Mouse (Mus musculus) induced T-regulatory cell, adult 2 months (primary cell): ENCODE results near the gene Gfy.

ENCODE experiments used
- DNase-seq: peaks from one replicate; pipeline ENCODE4 v3.0.0-alpha.2; 2012; ENCODE audit warnings: low read depth

The Gfy gene

DNA sequence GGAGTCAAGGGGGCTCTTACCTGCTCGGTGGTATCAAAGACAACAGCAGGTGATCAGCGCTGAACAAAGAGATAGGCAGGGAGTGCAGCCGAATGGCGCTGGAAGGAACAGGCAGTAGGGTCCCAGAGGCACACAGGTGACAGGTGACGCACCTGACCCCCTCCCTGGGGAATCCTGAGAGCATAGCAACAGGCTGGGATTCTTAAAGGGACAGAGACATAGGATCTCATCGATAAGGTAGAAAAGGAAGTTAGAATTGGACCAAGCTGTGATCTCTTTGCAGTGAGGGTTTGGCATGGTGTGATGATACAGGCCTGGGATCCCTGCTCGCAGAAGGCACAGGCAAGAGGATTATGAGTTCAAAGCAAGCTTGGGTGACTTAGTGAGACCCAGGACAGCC is at the start of gene Gfy:
Gene Gfy (minus strand): TSS at position 101 of the 400 bp plus-strand sequence.
- no peak for DNase-seq

- DNase-seq = no peak
Measured at GRCm38 (mm10) chr7:45229046-45229445, 49.7 kb upstream of the Gfy start.

- DNase-seq = no peak
Measured at GRCm38 (mm10) chr7:45228548-45228947, 49.2 kb upstream of the Gfy start.

DNA sequence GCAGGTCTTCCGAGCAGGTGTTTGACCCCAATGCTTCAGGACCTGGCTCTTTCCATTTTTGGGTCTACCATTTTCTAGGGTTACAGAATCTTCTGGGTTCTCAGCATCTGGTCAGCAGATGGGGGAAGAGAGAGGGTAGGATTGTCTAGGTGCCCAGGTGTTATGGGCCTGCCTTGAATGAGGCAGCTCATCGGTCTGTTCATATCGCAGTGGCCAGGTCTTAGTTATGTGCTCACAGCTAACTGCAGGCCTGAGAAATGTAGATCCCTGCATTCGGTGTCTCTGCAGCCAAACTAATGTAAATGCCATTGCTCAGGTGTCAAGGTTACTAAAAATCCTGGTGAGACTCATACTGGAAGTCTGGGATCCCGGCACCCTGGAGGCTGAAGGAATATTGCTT is 47.1 kb upstream of the Gfy start:
- no peak for DNase-seq

GRCm38 (mm10) chr7:45224826-45225225 is 45.5 kb upstream of the Gfy start:
- DNase-seq = no peak

- DNase-seq = no peak
Measured at GRCm38 (mm10) chr7:45221680-45222079, 42.3 kb upstream of the Gfy start.

DNA sequence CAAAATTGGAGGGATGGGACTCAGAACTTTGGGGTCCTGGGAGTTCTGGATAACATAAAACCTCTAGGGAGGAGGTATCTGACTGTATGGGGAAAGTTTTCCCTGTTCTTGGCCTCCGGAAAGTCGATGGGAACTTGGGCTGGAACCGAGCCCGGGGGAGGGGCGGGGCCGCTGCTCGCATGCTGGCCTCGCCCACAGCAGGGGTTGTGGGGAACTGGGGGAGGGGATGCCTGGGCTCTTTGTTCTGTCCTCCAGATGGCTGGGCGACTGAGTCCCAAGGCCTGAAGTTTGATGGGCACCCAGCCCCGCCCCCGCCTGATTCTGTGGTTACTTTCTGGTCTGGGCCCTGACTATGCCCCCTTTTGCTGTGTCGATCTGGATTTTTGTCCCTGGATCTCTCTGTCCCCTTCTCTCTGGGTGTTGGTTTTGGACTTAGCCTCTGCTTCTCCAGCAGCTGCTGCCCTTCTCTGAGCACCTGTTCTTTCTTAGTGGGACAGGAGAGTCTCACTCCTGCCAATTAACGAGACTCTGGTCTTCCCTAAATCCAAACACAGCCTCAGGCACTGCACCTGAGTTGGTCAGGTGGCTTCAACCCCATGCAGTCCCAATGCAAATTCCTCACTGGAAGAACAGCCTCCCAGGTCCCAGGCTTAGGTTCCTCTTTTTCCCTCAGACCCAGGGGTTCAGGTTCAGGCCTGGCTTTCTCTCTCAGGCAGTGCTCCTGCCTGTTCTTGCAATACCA is 37.2 kb upstream of the Gfy start:
- DNase-seq = no peak

GRCm38 (mm10) chr7:45215673-45216441 is 36.5 kb upstream of the Gfy start, which contains the start of gene Tead2:
TSS of gene Tead2 (plus strand) at chr7:45215753.
- DNase-seq = no peak

GRCm38 (mm10) chr7:45213708-45214107 is 34.3 kb upstream of the Gfy start:
- no peak for DNase-seq

DNA sequence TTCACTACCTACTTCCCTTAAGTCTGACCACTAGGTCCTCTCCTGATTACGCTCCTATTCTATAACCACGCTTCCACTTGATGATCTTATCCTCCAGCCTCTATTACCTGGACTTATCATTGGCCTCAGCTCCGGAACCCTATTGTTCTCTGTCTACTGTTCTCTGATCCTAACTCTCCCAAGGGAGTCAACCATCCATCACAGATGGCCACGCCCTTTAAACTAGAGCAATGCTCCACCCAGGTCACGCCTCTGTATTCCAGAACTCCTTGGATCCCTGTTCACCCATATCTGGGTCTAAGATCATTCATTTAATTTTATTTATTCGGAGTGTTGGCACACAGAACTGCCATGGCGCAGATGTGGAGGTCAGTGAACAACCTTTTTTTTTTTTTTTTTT is 33.0 kb upstream of the Gfy start:
- DNase-seq = peak; percentile 21

- peak; percentile 71 for DNase-seq
Measured at GRCm38 (mm10) chr7:45211851-45212251, 32.5 kb upstream of the Gfy start, which contains the start of gene Dkkl1. TSS of gene Dkkl1 (minus strand) at chr7:45212147.

- DNase-seq = peak; percentile 55
Measured at GRCm38 (mm10) chr7:45211070-45211469, 31.7 kb upstream of the Gfy start.

GRCm38 (mm10) chr7:45208260-45208659 is 28.9 kb upstream of the Gfy start:
- peak; percentile 22 for DNase-seq

- DNase-seq = peak; percentile 98
Measured at GRCm38 (mm10) chr7:45204380-45205143, 25.2 kb upstream of the Gfy start, which contains the start of gene Ccdc155. TSS of gene Ccdc155 (minus strand) at chr7:45204892.

- DNase-seq = no peak
Measured at GRCm38 (mm10) chr7:45202654-45203053, 23.3 kb upstream of the Gfy start.

DNA sequence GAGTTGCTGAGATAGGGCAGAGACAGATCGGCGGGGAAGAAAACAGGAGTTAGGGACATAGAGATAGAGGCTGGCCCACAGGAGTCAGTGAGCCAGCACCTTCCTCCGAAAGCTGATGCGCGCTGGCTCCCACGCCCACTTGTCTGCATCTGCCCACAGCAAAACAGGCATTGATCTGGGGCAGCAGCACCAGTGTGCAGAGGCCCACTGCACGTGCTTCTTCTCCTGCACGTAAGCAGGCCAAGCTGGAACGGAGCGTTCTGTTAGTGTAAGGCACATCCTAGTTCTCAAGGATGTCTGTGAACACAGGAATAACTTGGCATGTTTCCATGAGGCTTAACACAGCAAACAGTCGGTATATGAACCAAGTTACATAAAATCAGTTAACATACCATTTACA is 19.6 kb upstream of the Gfy start:
- DNase-seq = no peak

DNA sequence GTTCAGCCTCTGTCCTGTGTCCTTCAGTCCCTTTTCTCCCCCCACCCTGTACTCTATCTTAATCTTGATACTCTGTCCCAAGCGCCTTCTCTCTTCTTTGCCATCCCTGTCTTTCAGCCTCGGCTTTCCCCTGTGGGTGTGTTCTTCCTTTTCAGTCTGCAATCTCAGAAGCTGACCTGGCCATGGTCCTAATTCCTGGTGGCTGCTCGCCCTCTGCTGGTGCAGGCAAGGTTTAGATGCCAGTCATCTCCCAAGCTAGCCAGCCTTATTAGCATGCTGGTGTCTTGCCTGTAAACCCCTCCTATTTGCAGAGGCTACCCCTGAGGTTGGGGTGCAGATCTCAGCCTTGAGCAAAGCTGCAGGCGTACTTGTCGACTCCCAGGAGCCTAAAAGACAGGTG is 19.1 kb upstream of the Gfy start:
- peak; percentile 61 for DNase-seq

- no peak for DNase-seq
Measured at GRCm38 (mm10) chr7:45196994-45197393, 17.6 kb upstream of the Gfy start.

GRCm38 (mm10) chr7:45196176-45196535 is 16.8 kb upstream of the Gfy start:
- no peak for DNase-seq

DNA sequence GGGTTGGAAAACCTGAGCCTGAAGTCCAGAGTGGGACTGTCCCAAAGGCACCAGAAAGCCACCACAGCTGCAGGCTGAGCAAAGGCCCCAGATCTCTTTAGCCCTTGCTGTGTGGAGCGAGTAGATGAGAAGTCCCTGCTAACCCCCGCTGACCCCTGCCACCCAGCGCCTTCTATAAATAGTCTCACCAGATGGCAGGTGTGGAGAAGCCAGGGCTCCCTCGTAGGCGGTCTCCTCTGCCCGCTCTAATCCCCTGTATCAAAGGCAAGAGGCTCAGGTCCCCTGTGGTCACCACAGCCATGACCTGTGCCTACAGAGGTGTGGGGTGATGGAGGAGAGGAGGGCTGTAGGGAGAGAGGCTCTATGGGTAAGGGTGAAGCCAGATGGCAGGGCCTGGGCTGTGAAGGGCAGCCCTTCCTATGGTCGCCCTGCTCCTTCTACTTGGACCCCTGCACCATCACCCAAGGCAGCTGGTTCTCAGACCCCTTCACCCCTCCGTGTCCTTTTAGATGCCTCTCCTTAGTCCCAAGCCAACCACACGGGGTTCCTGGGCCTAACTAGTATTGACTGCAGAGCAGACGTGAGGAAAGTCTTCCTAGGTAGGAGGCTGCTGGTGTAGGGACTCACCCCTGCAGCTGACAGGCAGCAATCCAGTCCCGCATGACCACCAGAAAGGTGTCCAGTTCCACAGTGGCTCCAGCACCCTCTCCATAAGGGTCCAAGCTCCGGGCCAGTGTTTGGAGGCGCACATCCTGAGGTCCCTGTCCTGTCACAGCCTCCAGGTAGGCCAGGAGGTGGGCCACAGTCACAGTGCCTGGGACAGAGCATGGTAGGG is 16.2 kb upstream of the Gfy start:
- DNase-seq = no peak
